Mouse (Mus musculus): ENCODE results near the gene Cd6. TPM values are rescaled to one million over a fixed set of nuclear protein-coding genes. Genes with fewer than 3 reads are reported as not detected.

The Cd6 gene
- polyA plus RNA-seq, 1 experiment from 2014 or later = 0.23 TPM

DNA sequence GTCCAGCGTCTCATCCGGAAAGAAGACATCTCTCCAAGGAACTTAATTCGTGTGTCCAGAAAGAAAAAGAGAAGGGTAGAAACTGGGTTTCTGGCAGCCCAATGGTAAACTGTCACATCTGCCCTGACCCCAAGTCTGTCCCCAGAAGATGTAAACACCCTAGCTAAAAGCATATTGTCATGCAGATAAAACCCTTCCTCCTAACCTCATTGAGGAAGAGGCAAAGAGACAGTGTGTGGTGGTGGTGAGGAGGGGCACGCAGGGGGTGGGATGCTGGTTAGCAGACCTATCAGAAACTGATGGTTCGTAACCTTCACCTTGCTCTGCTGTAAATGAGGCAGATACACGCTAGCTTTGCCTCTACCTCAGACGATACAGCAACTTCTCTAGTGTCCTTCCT lies 8.5 kb downstream of the Cd6 start:
- no peaks in the 10 kb centered on the region for H3K27me3 ChIP-seq (replicated peaks; ENCODE audit: control insufficient read depth, insufficient read depth, low read length)
- no peak overlapping the region for H3K27ac ChIP-seq (ENCODE audit: low read length)
- H3K9ac ChIP-seq (ENCODE audit: low read depth, low read length) = no peak overlapping the region
- H3K4me3 ChIP-seq (ENCODE audit: low read length) = no peak overlapping the region
- H3K36me3 ChIP-seq (ENCODE audit: control insufficient read depth, insufficient read depth, low read length) = no peaks in the 10 kb centered on the region
- WGBS = 72% methylated on average over 7 of the region's 7 CpGs
- peaks cover 6% of the 10 kb centered on the region; the same call in 1 of the 2 replicates for H3K4me1 ChIP-seq (ENCODE audit: control insufficient read depth, insufficient read depth, low read length)
- no peak for ATAC-seq
- H3K9me3 ChIP-seq (ENCODE audit: control insufficient read depth, low read length) = no peaks in the 10 kb centered on the region
- no peak overlapping the region for H3K4me2 ChIP-seq (ENCODE audit: low read depth, low read length)

DNA sequence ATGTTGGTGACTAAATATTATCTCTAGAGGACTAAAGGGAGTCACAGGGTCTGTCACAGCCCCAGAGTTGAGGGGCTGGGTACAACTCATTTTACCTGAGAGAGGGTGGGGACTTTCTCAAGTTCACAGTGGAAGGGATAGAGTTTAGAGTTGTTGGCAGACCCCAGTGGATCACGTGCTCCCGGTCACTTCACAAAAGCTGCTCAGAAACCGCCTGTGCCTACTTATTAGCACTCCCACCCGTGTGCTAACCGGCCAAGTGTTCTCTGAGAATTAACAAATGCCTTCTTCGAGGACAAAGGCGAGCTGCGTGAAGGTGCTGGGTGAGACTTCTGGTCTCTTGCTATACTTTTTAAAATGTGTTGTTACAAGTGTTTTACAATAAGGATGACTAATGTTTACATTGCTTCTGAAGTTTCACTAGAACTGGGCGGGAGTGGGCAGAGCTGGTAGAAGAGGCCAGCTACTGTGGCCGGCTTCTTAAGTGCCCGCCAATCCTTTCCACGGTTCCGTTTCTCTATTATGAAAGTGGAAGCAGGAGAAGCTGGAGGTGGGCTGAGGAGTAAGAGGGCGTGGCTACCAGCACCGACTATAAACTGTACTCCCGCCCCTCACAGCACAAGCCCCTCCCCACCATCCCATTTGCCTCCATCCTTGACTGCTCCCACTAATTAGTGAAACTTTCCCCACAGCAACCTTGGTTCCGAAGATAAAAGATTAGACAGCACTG lies 11.5 kb downstream of the Cd6 start:
- Histone ChIP-seq H3K4me1 (ENCODE audit: control insufficient read depth, insufficient read depth, low read length) (peaks cover 6% of the 10 kb centered on the region; the same call in 1 of the 2 replicates), H3K27ac (ENCODE audit: low read length) (no peak overlapping the region), H3K27me3 (replicated peaks; ENCODE audit: control insufficient read depth, insufficient read depth, low read length) (no peaks in the 10 kb centered on the region), H3K9ac (ENCODE audit: low read depth, low read length) (no peak overlapping the region), H3K4me3 (ENCODE audit: low read length) (peak overlapping the region; percentile 21), H3K9me3 (ENCODE audit: control insufficient read depth, low read length) (no peaks in the 10 kb centered on the region), H3K36me3 (ENCODE audit: control insufficient read depth, insufficient read depth, low read length) (no peaks in the 10 kb centered on the region), H3K4me2 (ENCODE audit: low read depth, low read length) (peak overlapping the region; percentile 42)
- 31% methylated on average over 17 of the region's 17 CpGs for WGBS
- ATAC-seq = peak; percentile 80

DNA sequence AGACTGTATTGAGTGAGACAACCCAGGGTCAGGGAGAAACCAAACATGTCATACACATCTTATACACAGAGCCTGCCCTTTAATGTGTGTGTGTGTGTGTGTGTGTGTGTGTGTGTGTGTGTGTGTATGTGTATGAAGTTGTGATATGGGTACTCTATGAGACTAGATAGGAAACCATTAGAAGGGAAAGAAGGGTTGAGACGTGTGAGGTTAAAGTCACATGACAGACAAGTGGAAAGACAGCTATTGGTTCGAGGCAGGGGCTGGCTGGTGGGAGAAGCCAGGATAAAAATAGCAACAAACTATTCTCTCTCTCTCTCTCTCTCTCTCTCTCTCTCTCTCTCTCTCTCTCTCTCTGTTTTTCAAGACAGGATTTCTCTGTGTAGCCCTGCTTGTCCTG lies 13.4 kb downstream of the Cd6 start:
- H3K27me3 ChIP-seq (replicated peaks; ENCODE audit: control insufficient read depth, insufficient read depth, low read length) = no peaks in the 10 kb centered on the region
- H3K4me2 ChIP-seq (ENCODE audit: low read depth, low read length) = no peak overlapping the region
- no peak overlapping the region for H3K9ac ChIP-seq (ENCODE audit: low read depth, low read length)
- H3K4me3 ChIP-seq (ENCODE audit: low read length) = no peak overlapping the region
- H3K9me3 ChIP-seq (ENCODE audit: control insufficient read depth, low read length) = no peaks in the 10 kb centered on the region
- no peak overlapping the region for H3K27ac ChIP-seq (ENCODE audit: low read length)
- 55% methylated on average over 2 of the region's 2 CpGs for WGBS
- H3K4me1 ChIP-seq (ENCODE audit: control insufficient read depth, insufficient read depth, low read length) = peaks cover 6% of the 10 kb centered on the region; the same call in 1 of the 2 replicates
- ATAC-seq = no peak
- no peaks in the 10 kb centered on the region for H3K36me3 ChIP-seq (ENCODE audit: control insufficient read depth, insufficient read depth, low read length)

DNA sequence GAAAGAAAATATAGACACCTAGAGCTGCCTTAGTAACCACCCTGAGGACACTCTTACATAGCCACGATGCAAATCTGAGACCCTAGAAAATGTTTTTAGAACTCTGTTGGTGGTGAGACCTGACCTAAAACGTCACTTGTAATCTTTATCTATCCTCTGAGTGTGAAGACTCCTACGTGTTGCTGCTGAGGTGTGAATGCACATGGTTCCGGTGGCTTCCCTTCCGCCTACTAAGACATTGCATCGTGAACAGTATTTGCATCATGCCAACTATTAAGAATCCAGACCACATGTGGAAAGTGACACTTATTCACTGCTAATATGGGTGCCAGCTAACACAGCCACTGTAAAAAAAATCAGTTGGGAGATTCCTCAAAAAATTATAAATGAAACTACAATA lies 14.0 kb downstream of the Cd6 start:
- no peak for ATAC-seq

DNA sequence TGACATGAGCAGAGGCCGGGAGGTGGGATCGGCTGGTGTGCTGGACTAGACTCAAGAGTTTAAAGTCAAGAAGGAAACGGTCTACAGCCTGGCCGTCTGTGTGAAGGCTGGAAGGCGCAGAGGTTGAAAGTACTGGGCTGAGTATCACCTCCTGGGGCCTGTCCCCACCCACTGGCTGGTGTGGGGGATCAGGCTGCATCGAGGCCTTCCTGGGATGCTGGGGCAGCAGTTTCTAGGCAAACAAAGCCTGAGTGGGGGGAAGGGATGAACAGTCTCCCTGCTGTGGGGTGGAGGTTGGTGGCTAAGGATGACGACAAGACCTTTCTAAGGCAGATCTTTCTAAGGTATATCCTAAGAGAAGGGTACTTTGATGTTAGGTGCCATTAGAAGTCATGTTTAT lies 16.0 kb downstream of the Cd6 start:
- no peak overlapping the region for H3K27ac ChIP-seq (ENCODE audit: low read length)
- no peaks in the 10 kb centered on the region for H3K9me3 ChIP-seq (ENCODE audit: control insufficient read depth, low read length)
- no peaks in the 10 kb centered on the region for H3K36me3 ChIP-seq (ENCODE audit: control insufficient read depth, insufficient read depth, low read length)
- ATAC-seq = no peak
- H3K4me1 ChIP-seq (ENCODE audit: control insufficient read depth, insufficient read depth, low read length) = peaks cover 6% of the 10 kb centered on the region; the same call in 1 of the 2 replicates
- H3K4me2 ChIP-seq (ENCODE audit: low read depth, low read length) = no peak overlapping the region
- H3K27me3 ChIP-seq (replicated peaks; ENCODE audit: control insufficient read depth, insufficient read depth, low read length) = no peaks in the 10 kb centered on the region
- H3K9ac ChIP-seq (ENCODE audit: low read depth, low read length) = no peak overlapping the region
- H3K4me3 ChIP-seq (ENCODE audit: low read length) = no peak overlapping the region
- 65% methylated on average over 7 of the region's 7 CpGs for WGBS

More for the DNA sequence above, 14.0 kb downstream of the Cd6 start:
- no peaks in the 10 kb centered on the region for H3K9me3 ChIP-seq (ENCODE audit: control insufficient read depth, low read length)
- peaks cover 6% of the 10 kb centered on the region; the same call in 1 of the 2 replicates for H3K4me1 ChIP-seq (ENCODE audit: control insufficient read depth, insufficient read depth, low read length)
- 79% methylated on average over 6 of the region's 6 CpGs for WGBS
- H3K4me2 ChIP-seq (ENCODE audit: low read depth, low read length) = no peak overlapping the region
- H3K9ac ChIP-seq (ENCODE audit: low read depth, low read length) = no peak overlapping the region
- H3K27ac ChIP-seq (ENCODE audit: low read length) = no peak overlapping the region
- H3K36me3 ChIP-seq (ENCODE audit: control insufficient read depth, insufficient read depth, low read length) = no peaks in the 10 kb centered on the region
- H3K4me3 ChIP-seq (ENCODE audit: low read length) = no peak overlapping the region
- no peaks in the 10 kb centered on the region for H3K27me3 ChIP-seq (replicated peaks; ENCODE audit: control insufficient read depth, insufficient read depth, low read length)

DNA sequence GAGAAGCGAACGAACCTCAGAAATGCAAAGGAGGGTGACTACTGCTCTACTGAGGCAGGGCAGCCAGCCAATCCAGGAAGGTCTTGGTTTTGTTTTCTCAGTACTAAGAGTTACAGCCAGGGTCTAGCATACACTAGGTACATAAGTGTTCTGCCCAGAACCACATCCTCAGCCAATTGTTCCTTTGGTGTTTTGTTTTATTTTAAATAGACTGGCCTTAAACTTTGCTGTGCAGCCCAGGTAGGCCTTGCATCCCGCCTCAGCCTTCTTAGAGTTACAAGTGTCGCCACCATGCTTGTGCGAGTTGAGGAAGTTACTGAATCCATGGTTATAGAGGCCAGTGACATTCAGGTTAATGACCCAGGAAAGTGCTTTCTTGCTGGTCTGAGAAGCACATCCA lies 16.8 kb downstream of the Cd6 start:
- no peaks in the 10 kb centered on the region for H3K36me3 ChIP-seq (ENCODE audit: control insufficient read depth, insufficient read depth, low read length)
- H3K4me1 ChIP-seq (ENCODE audit: control insufficient read depth, insufficient read depth, low read length) = no peaks in the 10 kb centered on the region
- no peak overlapping the region for H3K27ac ChIP-seq (ENCODE audit: low read length)
- H3K4me3 ChIP-seq (ENCODE audit: low read length) = no peak overlapping the region
- H3K9ac ChIP-seq (ENCODE audit: low read depth, low read length) = no peak overlapping the region
- 96% methylated on average over 5 of the region's 5 CpGs for WGBS
- H3K9me3 ChIP-seq (ENCODE audit: control insufficient read depth, low read length) = no peaks in the 10 kb centered on the region
- no peak for ATAC-seq
- H3K27me3 ChIP-seq (replicated peaks; ENCODE audit: control insufficient read depth, insufficient read depth, low read length) = no peaks in the 10 kb centered on the region
- H3K4me2 ChIP-seq (ENCODE audit: low read depth, low read length) = no peak overlapping the region

DNA sequence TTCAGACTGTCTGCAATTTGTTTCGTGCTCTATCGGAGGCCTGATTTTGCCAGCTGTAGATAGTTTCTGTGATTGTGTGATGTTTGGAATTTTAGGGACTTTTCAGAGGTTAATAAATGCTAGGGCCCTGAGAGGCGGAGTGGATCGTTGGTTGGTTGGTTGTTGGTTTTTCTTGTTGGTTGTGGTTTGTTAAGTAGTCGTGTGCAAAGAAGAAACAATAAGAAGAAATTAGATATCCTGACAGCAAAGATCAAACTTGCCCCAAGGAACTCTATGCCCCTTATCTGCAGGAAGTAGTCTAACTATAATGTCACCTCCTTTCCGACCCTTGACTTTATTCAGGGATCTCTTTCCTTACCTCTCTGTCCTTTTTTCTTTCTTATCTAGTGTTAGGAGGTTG lies 18.4 kb downstream of the Cd6 start:
- 82% methylated on average over 6 of the region's 6 CpGs for WGBS
- Histone ChIP-seq H3K9ac (ENCODE audit: low read depth, low read length) (no peak overlapping the region), H3K4me3 (ENCODE audit: low read length) (no peak overlapping the region), H3K27ac (ENCODE audit: low read length) (no peak overlapping the region), H3K9me3 (ENCODE audit: control insufficient read depth, low read length) (no peaks in the 10 kb centered on the region), H3K4me2 (ENCODE audit: low read depth, low read length) (no peak overlapping the region), H3K27me3 (replicated peaks; ENCODE audit: control insufficient read depth, insufficient read depth, low read length) (no peaks in the 10 kb centered on the region), H3K36me3 (ENCODE audit: control insufficient read depth, insufficient read depth, low read length) (no peaks in the 10 kb centered on the region), H3K4me1 (ENCODE audit: control insufficient read depth, insufficient read depth, low read length) (no peaks in the 10 kb centered on the region)
- ATAC-seq = no peak

DNA sequence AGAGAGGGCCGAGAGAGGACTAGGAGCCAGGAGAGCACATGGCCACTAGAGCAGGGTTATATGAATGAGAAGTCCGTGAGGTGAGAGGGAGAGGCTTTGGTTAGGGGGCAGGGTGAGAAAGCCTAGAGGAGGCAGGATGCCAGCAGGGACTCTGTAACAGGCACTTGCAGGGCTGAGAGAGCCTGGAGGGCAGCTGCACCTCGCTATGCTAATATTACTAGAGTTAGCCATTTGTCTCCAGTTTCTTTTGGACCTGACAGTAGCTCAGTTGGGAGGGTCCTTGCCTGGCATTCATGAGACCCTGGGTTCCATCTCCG lies 19.7 kb downstream of the Cd6 start:
- Histone ChIP-seq H3K4me2 (ENCODE audit: low read depth, low read length) (no peak overlapping the region), H3K9ac (ENCODE audit: low read depth, low read length) (no peak overlapping the region), H3K9me3 (ENCODE audit: control insufficient read depth, low read length) (no peaks in the 10 kb centered on the region), H3K36me3 (ENCODE audit: control insufficient read depth, insufficient read depth, low read length) (no peaks in the 10 kb centered on the region), H3K27ac (ENCODE audit: low read length) (no peak overlapping the region), H3K4me3 (ENCODE audit: low read length) (no peak overlapping the region), H3K27me3 (replicated peaks; ENCODE audit: control insufficient read depth, insufficient read depth, low read length) (no peaks in the 10 kb centered on the region), H3K4me1 (ENCODE audit: control insufficient read depth, insufficient read depth, low read length) (no peaks in the 10 kb centered on the region)
- 59% methylated on average over 4 of the region's 4 CpGs for WGBS
- ATAC-seq = no peak

DNA sequence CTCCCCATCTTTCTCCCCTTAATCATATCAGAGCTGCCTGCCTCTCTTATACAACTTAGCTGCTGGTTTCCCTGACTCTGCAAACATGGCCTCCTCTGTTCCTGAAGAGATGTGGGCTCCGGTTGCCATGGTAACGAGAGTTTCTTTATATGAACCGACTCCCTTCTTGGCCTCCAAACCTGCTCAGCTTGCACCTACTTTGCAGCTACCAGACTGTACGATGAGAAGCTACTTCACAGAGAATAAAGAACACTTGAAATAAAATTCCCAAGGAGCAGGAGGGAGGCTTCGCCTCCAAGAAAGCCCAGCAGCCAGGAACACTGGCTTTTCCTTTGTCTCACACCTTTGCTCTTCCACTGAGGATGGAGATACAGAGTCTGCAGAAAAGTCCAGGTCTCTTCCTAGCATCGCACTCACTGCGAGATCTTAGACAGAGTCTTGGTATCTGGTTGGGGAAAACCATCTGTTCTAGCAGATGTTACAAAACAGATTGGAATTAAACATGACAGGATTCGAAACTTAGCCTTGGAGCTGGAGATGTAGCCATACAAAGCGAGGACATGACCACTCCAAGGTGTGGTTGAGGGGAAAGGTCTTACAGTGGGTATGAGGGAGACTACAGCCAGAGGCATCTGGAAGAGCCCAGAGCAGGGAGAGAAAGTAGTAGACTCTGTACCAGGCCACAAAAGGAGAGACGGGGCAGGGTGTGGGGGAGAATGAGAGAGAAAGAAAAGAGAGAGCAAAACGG lies 20.3 kb downstream of the Cd6 start:
- no peaks in the 10 kb centered on the region for H3K27me3 ChIP-seq (replicated peaks; ENCODE audit: control insufficient read depth, insufficient read depth, low read length)
- no peak for ATAC-seq
- H3K36me3 ChIP-seq (ENCODE audit: control insufficient read depth, insufficient read depth, low read length) = no peaks in the 10 kb centered on the region
- H3K9ac ChIP-seq (ENCODE audit: low read depth, low read length) = no peak overlapping the region
- no peak overlapping the region for H3K27ac ChIP-seq (ENCODE audit: low read length)
- 71% methylated on average over 11 of the region's 11 CpGs for WGBS
- no peaks in the 10 kb centered on the region for H3K4me1 ChIP-seq (ENCODE audit: control insufficient read depth, insufficient read depth, low read length)
- H3K4me3 ChIP-seq (ENCODE audit: low read length) = no peak overlapping the region
- H3K4me2 ChIP-seq (ENCODE audit: low read depth, low read length) = no peak overlapping the region
- no peaks in the 10 kb centered on the region for H3K9me3 ChIP-seq (ENCODE audit: control insufficient read depth, low read length)
